Mouse (Mus musculus): ENCODE results near the gene Tkfc.

Gene Tkfc

DNA sequence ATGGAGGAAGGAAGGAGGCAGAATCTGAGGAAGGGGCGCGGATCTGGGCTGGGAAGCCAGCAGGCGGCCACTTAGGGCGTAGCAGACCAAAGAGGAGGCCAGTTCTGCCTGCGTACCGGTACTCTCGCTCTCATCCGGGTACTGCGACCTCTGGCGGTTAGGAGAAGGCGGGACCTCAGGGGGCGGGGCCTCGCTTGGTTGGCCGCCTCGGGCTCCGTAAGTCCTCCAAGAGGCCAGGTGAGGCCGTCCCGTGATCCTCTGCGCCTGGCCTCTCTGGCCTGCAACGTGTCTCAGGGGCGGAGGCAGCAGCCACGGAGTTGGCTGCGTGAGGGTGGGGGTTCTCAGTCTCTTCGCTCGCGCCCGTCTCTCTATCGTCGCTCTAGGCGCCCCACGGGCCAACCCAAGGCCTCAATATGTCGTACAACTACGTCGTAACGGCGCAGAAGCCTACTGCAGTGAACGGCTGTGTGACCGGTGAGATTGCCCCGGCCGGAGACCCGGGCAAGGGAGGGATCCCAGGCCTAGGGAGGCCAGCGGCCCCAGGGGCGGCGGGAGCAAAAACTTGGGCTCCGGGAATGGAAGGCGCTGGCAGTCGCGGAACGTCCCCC is at the start of gene Tkfc, which contains the start of gene Ddb1:
Tkfc (minus strand) TSS at position 362 of the 608 bp plus-strand sequence.
Ddb1 (plus strand) TSS at position 35 of the 608 bp plus-strand sequence.
- POLR2A ChIA-PET, result interaction anchor here (0.5 to 24.0 kb wide), 84 partner anchors 9 to 1910 kb away, joined by 3 to 468 read pairs (median 5); partner anchors contain the start of genes Cpsf7 (in 3 of the 4), Cyb561a3 (in 3 of the 4), Sdhaf2 (in 3 of the 4) and Tmem138 (in 3 of the 4)
- CTCF ChIA-PET, result interaction anchor here in 2 of 4 experiments (0.6 to 2.1 kb wide), 10 partner anchors 10 to 374 kb away, joined by 3 to 11 read pairs (median 4); partner anchors contain the start of genes Cyb561a3 (in 2 of the 2), Tmem138 (in 2 of the 2), Cpsf7 (in 1 of the 2) and Sdhaf2 (in 1 of the 2)

DNA sequence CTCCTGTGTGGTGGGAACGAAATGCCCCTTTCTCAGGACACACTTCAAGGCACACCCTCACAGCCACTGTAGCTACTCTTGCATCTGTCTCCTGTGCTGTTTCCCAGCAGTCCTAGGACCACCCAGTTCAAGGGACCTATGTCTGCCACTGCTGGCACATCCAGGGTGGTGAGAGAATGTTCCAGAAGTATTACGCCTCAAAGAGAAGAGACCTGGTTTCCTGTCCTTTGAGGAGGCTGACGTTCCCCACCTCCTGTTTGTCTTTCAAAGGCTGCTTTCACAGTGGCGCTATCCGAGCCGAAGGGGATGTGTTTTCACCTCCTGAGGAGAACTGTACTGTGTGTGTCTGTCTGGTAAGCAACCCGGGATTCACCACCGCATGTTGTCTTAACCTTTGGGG is 42.7 kb upstream of the Tkfc start:
- ChIA-PET CTCF (interaction anchor here in 1 of 4 experiments (0.6 to 1.4 kb wide), 2 partner anchors 9 to 45 kb away, joined by 3 read pairs; no protein-coding TSS in a partner anchor), POLR2A (interaction anchor here in 1 of 4 experiments (1.6 kb wide), 1 partner anchor 42 kb away, joined by 6 read pairs; the partner anchor contains the start of genes Ddb1 and Tkfc)

- ChIA-PET POLR2A (interaction anchor here in 2 of 4 experiments (0.8 to 23.9 kb wide), 6 partner anchors 8 to 69 kb away, joined by 3 to 468 read pairs (median 4); partner anchors contain the start of genes Cyb561a3 (in 1 of the 2), Ddb1 (in 1 of the 2), Tkfc (in 1 of the 2) and Tmem138 (in 1 of the 2)), CTCF (no interaction called here)
Measured at GRCm38 (mm10) chr19:10645616-10646015, 40.2 kb upstream of the Tkfc start.

GRCm38 (mm10) chr19:10640589-10641378 is 35.3 kb upstream of the Tkfc start:
- CTCF ChIA-PET, result interaction anchor here in 3 of 4 experiments (0.6 to 1.0 kb wide), 4 partner anchors 62 to 280 kb away, joined by 3 to 5 read pairs (median 4); partner anchors contain the start of genes Cyb561a3 (in 1 of the 3), Tmem138 (in 1 of the 3) and Zp1 (in 1 of the 3)
- POLR2A ChIA-PET, result interaction anchor here in 2 of 4 experiments (0.7 to 23.9 kb wide), 3 partner anchors 11 to 39 kb away, joined by 4 to 468 read pairs (median 6); partner anchors contain the start of genes Ddb1 (in 1 of the 2) and Tkfc (in 1 of the 2)

DNA sequence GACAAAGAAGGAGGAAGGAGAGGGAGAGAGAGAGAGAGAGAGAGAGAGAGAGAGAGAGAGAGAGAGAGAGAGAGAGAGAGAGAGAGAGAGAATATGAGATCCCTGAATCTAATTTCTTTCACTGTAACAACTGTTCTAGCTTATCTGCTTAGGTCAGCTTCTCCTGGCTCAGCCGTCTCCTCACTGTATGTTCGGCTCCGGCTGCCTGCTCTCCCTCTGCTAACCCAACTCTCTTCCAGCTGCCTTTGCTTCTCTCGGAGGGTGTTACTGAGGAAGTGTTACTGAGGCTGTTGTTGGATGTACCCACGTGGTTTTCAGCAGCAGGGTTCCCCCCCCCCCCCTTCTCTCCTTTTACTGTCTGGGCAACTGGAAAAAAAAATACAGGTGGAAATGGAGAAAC is 34.6 kb upstream of the Tkfc start:
- POLR2A ChIA-PET, result interaction anchor here in 2 of 4 experiments (0.7 to 23.9 kb wide), 3 partner anchors 11 to 38 kb away, joined by 4 to 468 read pairs (median 6); partner anchors contain the start of genes Ddb1 (in 1 of the 2) and Tkfc (in 1 of the 2)
- CTCF ChIA-PET, result interaction anchor here in 1 of 4 experiments (0.7 to 1.0 kb wide), 2 partner anchors 61 to 280 kb away, joined by 3 to 5 read pairs; partner anchors contain the start of gene Zp1

GRCm38 (mm10) chr19:10637840-10638239 is 32.4 kb upstream of the Tkfc start:
- ChIA-PET POLR2A (interaction anchor here in 1 of 4 experiments (23.9 kb wide), 1 partner anchor 25 kb away, joined by 468 read pairs; the partner anchor contains the start of genes Ddb1 and Tkfc), CTCF (interaction anchor here in 1 of 4 experiments (0.9 kb wide), 1 partner anchor 35 kb away, joined by 3 read pairs; no protein-coding TSS in a partner anchor)

DNA sequence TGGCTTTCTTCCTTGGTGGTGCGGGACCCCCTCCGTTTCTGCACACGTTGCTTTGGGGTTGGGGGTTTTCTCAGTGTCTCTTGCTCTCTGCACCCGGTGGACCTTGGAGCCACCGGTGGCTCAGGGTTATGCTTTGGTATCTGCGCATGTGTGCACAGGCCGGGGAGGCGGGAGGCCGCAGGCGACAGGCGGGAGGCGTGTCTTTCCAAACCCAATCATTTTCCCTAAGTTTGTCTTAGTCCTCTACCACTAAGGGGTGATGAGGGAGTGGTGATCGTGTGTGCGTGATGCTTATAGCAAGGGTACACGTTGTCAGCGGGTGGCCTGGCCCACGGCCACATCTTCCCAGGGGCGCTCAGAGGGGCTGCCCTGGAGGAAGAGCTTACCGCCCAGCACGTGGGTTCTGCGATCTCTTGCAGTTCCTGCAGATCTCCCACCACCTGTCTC is 29.4 kb upstream of the Tkfc start:
- ChIA-PET CTCF (interaction anchor here in 3 of 4 experiments (0.6 to 1.8 kb wide), 12 partner anchors 9 to 345 kb away, joined by 3 to 6 read pairs (median 4); partner anchors contain the start of gene Sdhaf2 (in 1 of the 3)), POLR2A (interaction anchor here (0.6 to 23.9 kb wide), 15 partner anchors 9 to 212 kb away, joined by 3 to 468 read pairs (median 4); partner anchors contain the start of genes Ddb1 (in 2 of the 4), Sdhaf2 (in 2 of the 4), Tkfc (in 2 of the 4) and Cpsf7 (in 1 of the 4))

DNA sequence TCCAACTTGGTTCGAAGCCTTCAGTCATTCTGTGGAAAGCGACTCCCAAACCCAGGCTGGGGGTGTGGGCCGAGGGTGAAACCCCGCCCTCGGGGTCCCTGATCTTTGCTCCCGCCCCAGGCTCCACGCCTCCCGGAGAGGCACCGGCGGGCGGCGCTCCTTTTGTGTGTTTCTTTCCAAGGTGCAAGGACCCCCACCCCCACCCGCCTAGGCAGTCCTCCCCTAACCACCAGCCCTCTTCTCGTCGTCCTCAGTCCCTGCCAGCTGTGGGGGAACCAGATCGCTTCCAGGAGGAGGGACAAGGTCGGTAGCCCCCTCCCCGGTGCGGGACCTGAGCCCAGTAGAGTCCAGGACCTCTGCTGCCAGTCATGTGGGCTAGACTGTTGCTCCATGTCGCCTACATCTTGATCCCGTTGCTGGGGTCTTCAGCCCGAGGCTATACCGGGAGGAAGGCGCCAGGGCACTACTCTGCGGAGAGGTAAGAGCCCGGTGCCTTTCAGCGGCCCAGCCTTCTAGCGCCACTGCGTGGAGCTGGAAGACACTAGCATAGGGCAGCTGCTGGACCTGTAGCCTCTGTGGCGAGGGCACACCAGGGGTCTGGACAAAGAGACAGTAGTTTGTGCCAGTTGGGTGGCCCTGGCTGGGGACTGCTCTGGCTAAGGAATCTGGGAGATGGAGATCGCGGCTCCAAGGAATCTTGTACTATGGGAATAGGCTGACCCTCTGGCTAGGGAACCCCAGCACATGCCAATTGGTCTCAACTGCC is 28.8 kb upstream of the Tkfc start, which contains the start of gene Vwce:
Vwce (plus strand) TSS at position 108 of the 766 bp plus-strand sequence.
- ChIA-PET CTCF (interaction anchor here in 2 of 4 experiments (0.6 to 1.8 kb wide), 10 partner anchors 10 to 345 kb away, joined by 3 to 6 read pairs (median 4); partner anchors contain the start of gene Sdhaf2 (in 1 of the 2)), POLR2A (interaction anchor here in 3 of 4 experiments (0.6 to 23.9 kb wide), 16 partner anchors 9 to 244 kb away, joined by 3 to 468 read pairs (median 3); partner anchors contain the start of genes Ddb1 (in 2 of the 3), Sdhaf2 (in 2 of the 3), Tkfc (in 2 of the 3) and Cpsf7 (in 1 of the 3))

DNA sequence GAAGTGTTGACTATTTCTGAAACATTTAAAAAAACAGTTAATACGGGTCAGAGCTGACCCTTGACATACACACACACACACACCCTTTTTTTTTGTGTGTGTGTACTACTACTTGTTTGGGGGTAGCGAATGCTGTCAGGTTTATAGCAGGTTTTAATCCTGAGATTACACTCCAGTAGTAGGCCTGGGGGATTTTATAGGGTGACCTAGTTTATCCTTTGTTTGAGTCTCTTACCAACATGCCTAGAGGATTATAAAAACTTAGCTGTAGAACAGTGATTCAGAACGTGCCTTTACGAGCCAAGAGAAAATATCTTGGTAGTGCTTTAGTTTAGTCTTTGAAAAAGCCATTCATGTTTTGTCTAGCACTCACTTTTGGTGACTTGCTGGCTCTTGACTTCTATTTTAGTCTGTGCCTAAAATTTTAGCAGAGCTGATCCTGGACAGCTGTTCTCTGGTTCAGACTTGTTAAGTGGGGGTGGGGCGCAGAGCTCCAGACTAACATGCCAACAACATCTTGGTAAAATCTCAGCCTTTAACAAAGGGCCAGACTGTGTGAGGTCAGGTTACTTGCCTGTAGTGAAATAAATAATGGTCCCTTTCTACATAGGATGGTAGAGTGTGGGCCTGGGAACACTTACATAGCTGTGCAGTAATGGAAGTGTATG is 3.3 kb upstream of the Tkfc start:
- CTCF ChIA-PET, result interaction anchor here in 2 of 4 experiments (0.6 to 1.1 kb wide), 2 partner anchors 32 to 101 kb away, joined by 3 read pairs; partner anchors contain the start of genes Cyb561a3 (in 1 of the 2) and Tmem138 (in 1 of the 2)
- POLR2A ChIA-PET, result interaction anchor here (0.8 to 24.0 kb wide), 25 partner anchors 8 to 286 kb away, joined by 3 to 468 read pairs (median 4); partner anchors contain the start of genes Cpsf7 (in 2 of the 4), Sdhaf2 (in 2 of the 4), Tmem138 (in 2 of the 4) and Vwce (in 2 of the 4)

DNA sequence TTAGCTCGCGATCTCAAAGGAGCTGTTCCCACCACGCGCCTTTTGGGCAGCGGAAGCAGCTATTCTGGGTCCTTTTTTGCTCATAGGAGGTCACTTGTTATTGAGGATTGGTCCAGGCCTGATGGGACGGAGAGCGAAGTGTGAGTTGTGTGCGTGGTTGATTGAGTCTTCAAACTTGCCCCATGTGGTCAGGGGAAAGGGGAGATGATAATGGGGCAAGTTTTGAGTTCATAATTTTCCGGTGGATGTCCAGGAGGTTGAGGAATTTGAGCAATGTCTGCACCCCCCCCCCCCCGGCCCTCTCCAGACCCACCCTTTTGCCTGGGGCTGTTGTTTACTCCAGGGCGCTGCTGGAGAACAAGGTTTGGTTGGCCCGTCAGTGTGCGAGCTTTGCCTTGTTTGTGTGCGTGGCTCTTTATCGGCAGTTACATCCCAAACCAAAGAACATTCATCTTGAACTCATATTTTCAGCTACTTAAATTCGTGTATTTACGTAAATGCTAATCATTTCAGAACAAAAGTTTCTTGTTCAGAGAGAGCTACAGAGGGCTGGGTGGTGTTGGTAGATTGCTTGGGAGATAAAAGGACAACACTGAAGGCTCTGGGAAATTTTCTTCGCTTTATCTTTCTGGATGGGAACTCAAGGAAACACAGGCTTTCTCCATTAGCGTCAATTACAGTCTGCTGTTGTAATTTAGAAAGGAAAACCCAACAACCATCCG is 608 bp upstream of the Tkfc start:
- ChIA-PET POLR2A (interaction anchor here (0.6 to 24.0 kb wide), 63 partner anchors 9 to 1832 kb away, joined by 3 to 468 read pairs (median 5); partner anchors contain the start of genes Cpsf7 (in 3 of the 4), Cyb561a3 (in 3 of the 4), Tmem138 (in 3 of the 4) and Lrrc10b (in 2 of the 4)), CTCF (interaction anchor here in 1 of 4 experiments (0.7 to 2.0 kb wide), 3 partner anchors 10 to 374 kb away, joined by 3 to 5 read pairs (median 4); no protein-coding TSS in a partner anchor)

DNA sequence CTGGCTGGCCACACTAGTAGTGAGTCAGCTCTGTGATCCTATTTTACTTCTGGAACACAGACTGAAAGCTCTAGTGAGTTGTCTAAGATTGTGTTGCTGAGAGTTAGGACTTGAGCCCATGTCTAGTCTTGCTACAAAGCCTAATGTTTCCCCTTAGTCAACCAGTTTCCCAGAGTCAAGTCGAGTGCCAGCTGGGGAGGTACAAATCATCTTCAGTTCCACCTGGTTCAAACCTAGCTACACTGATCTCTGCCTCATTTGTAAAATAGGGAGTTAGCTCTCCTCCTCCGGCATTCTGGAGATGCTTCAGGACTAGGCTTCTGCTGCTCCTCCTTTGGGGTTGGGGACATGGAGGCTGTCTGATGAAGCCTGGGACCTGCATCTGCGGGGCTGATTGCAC is 920 bp downstream of the Tkfc start:
- CTCF ChIA-PET, result interaction anchor here in 3 of 4 experiments (0.6 to 2.1 kb wide), 13 partner anchors 9 to 375 kb away, joined by 3 to 11 read pairs (median 3); partner anchors contain the start of genes Cyb561a3 (in 2 of the 3), Sdhaf2 (in 2 of the 3), Tmem138 (in 2 of the 3) and Cpsf7 (in 1 of the 3)
- POLR2A ChIA-PET, result interaction anchor here (0.6 to 24.0 kb wide), 63 partner anchors 8 to 1361 kb away, joined by 3 to 468 read pairs (median 5); partner anchors contain the start of genes Cpsf7 (in 3 of the 4), Cyb561a3 (in 3 of the 4), Prpf19 (in 3 of the 4) and Sdhaf2 (in 3 of the 4)

- ChIA-PET POLR2A (interaction anchor here in 3 of 4 experiments (0.6 to 24.0 kb wide), 64 partner anchors 7 to 1362 kb away, joined by 3 to 468 read pairs (median 5); partner anchors contain the start of genes Cpsf7 (in 3 of the 3), Cyb561a3 (in 3 of the 3), Prpf19 (in 3 of the 3) and Tmem138 (in 3 of the 3)), CTCF (interaction anchor here in 3 of 4 experiments (0.6 to 2.1 kb wide), 16 partner anchors 8 to 375 kb away, joined by 3 to 11 read pairs (median 4); partner anchors contain the start of genes Cyb561a3 (in 2 of the 3), Sdhaf2 (in 2 of the 3), Tmem138 (in 2 of the 3) and Cpsf7 (in 1 of the 3))
Measured at GRCm38 (mm10) chr19:10603660-10604523, 1.6 kb downstream of the Tkfc start.

- ChIA-PET CTCF (interaction anchor here (0.5 to 1.9 kb wide), 23 partner anchors 8 to 1741 kb away, joined by 3 to 9 read pairs (median 4); partner anchors contain the start of genes Cyb561a3 (in 3 of the 4), Tmem138 (in 3 of the 4), Cpsf7 (in 1 of the 4) and Sdhaf2 (in 1 of the 4)), POLR2A (interaction anchor here in 3 of 4 experiments (0.6 to 24.0 kb wide), 34 partner anchors 9 to 383 kb away, joined by 3 to 468 read pairs (median 6); partner anchors contain the start of genes Cpsf7 (in 3 of the 3), Cyb561a3 (in 3 of the 3), Tmem138 (in 3 of the 3) and Sdhaf2 (in 2 of the 3))
Measured at GRCm38 (mm10) chr19:10602787-10603186, 2.7 kb downstream of the Tkfc start.

All from embryonic stem cell, embryonic (primary cell).